Mouse (Mus musculus) spleen, postnatal 4 days (tissue): Measurements from ENCODE around the gene Hoxb5.

Source experiments
- DNase-seq, 2 experiments: peaks; one replicate each; pipeline ENCODE4 v3.0.0; 2022; ENCODE audit warnings: low spot score in 2 of 2

Gene Hoxb5

GRCm38 (mm10) chr11:96302381-96303150 is 570 bp upstream of the Hoxb5 start:
- no peak for DNase-seq

- no peak for DNase-seq
These were observed 1.5 kb downstream of the Hoxb5 start for GRCm38 (mm10) chr11:96304381-96305195.

GRCm38 (mm10) chr11:96305505-96306182 is 2.5 kb downstream of the Hoxb5 start:
- no peak for DNase-seq

- DNase-seq: no peak
These were observed 3.2 kb downstream of the Hoxb5 start for GRCm38 (mm10) chr11:96306183-96306907.

- DNase-seq: no peak
These were observed 3.8 kb downstream of the Hoxb5 start for GRCm38 (mm10) chr11:96306908-96307269.

GRCm38 (mm10) chr11:96308763-96309162 is 5.6 kb downstream of the Hoxb5 start:
- no peak for DNase-seq

- DNase-seq: no peak
These were observed 6.2 kb downstream of the Hoxb5 start for GRCm38 (mm10) chr11:96309288-96309687.

GRCm38 (mm10) chr11:96310183-96310938 is 7.2 kb downstream of the Hoxb5 start:
- DNase-seq: no peak

- no peak for DNase-seq
These were observed 8.0 kb downstream of the Hoxb5 start for GRCm38 (mm10) chr11:96311097-96311496.

GRCm38 (mm10) chr11:96311520-96312417 is 8.6 kb downstream of the Hoxb5 start:
- DNase-seq: peak in 1 of 2 experiments; percentile 71

GRCm38 (mm10) chr11:96313134-96313533 is 10.0 kb downstream of the Hoxb5 start:
- DNase-seq: no peak

- no peak for DNase-seq
These were observed 10.8 kb downstream of the Hoxb5 start for GRCm38 (mm10) chr11:96313806-96314428.

- DNase-seq: peak in 1 of 2 experiments; percentile 62
These were observed 11.7 kb downstream of the Hoxb5 start for GRCm38 (mm10) chr11:96314671-96315343.

- DNase-seq: no peak
These were observed 12.2 kb downstream of the Hoxb5 start for GRCm38 (mm10) chr11:96315344-96315681.

GRCm38 (mm10) chr11:96316696-96317607 is 13.8 kb downstream of the Hoxb5 start:
- DNase-seq: no peak

- no peak for DNase-seq
These were observed 14.7 kb downstream of the Hoxb5 start, which contains the start of gene Hoxb4 for GRCm38 (mm10) chr11:96317608-96318367. Gene Hoxb4 (plus strand): TSS chr11:96318267.
